Mouse (Mus musculus) gastrocnemius, postnatal 4 days (tissue): ENCODE results near the gene Cxcl12. TPM values are rescaled to one million over a fixed set of nuclear protein-coding genes. Genes with fewer than 3 reads are reported as not detected.
A peak's percentile ranks its signal among the peaks of the same experiment; 100 is the strongest.

Source experiments
- DNase-seq, 2 experiments: peaks; one replicate each; pipeline ENCODE4 v3.0.0; 2021 to 2022; ENCODE audit warnings: low spot score in 2 of 2, mixed read lengths in 2 of 2
- long read RNA-seq, 2 experiments: library from polyadenylated mRNA; stranded (forward); transcript quantifications; one replicate each; pipeline ENCODE4 v2.0.0; 2021
- total RNA-seq, 2 experiments: library from RNA; stranded (reverse); gene quantifications; 2 replicates each; pipeline ENCODE4 v1.2.3; 2021

The Cxcl12 gene
- total RNA-seq: 100 to 1,000 TPM; 102 to 105 TPM
- long read RNA-seq, experiment 1, transcript Cxcl12-202 (3 exons, 1,878 nt): major isoform, 94 of 111 reads
- long read RNA-seq, experiment 1, partial matches to known transcripts: 0 of 111 reads
- long read RNA-seq, experiment 1, other reads (novel, unspliced or antisense): 13 of 111 reads
- long read RNA-seq, experiment 2, transcript Cxcl12-202 (3 exons, 1,878 nt): major isoform, 85 of 117 reads
- long read RNA-seq, experiment 2, transcript Cxcl12-203 (4 exons, 3,132 nt): minor isoform, 13 of 117 reads
- long read RNA-seq, experiment 2, partial matches to known transcripts: 0 of 117 reads
- long read RNA-seq, experiment 2, other reads (novel, unspliced or antisense): 19 of 117 reads

DNA sequence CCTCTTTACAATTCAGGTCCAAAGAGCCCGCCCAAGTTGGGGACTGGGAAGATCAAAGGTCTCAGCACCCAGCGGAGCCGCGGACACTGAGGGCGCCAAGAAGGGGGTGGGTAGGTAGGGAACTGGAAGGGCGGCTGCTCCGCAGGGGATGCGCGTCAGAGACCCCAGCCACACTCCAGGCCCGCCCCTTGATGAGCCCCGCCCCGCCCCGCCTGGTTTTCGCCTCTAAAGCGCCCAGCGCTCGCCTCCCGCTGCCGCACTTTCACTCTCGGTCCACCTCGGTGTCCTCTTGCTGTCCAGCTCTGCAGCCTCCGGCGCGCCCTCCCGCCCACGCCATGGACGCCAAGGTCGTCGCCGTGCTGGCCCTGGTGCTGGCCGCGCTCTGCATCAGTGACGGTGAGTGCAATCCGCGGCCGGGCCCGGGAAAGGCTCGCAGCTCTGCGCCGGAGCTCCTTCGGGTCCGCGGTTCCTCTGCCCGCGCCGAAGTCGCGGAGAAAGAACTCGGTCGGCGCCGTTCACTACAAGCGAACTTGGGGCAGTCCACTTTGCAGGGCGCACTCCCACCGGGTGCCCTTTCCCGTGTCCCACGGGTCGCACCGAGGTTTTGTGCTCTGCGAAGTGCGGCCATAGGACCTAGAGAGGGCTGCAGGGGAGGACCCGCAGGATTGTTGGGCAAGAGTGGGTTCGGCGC lies at the start of gene Cxcl12:
Gene Cxcl12, plus strand, starts transcription at position 215 of the 691 bp plus-strand sequence.
- peak; percentile 51 to 76 for DNase-seq

DNA sequence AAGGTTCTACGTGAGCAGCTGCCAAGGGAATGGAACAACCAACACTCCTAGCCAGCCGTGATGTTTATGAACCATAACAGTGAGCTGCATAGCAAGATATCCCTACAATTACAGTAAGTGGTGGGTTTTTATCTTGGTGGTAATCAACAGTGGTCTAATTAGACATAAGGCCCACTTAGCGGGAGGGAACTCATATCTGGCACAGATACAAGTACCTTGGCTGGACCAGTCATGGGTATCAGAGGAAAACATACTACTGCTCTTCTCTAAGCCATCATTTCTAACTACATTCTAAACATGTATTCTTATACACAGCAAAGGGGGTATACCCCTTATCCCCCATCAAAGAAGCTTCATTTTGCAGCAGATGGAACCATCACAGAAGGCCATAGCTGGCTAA lies 46.3 kb upstream of the Cxcl12 start:
- no peak for DNase-seq

DNA sequence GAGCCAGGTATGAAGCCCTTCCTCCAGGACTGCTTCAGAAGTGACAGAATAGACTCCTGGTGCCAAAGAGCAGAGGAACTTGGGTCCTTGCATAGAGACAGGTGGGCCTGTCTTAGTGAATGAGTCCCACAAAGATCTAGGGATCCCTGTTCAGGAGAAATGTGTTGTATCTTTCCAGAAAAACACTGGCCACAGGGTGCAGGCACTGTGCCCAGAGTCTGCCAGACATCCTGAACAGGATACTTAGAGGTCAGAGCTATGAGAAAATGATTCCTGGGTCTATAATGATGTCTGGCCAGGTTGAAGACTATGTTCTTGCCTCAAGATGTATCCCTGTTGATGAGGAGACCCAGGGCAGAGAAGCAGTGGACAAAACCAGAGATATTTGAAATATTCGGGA lies 42.0 kb upstream of the Cxcl12 start:
- DNase-seq: no peak

DNA sequence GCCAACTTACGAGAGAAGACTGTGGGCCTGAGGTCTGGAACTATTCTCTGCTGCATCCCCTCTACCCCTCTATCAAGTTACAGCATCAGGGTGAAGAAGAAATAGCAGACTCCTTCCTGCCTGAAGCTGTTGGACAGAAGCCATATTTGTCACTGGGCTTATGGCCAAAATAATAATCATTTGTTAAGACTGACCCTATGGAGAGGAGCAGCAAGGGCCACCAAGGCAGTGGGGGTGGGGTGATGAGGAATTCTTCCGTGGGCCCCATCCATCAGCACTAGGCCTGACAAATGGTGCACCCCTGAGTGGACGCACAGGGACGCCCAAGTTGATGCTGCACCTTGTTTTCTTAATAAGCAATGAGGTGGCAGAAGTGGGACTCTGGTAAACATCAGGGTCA lies 38.9 kb upstream of the Cxcl12 start:
- DNase-seq: no peak

DNA sequence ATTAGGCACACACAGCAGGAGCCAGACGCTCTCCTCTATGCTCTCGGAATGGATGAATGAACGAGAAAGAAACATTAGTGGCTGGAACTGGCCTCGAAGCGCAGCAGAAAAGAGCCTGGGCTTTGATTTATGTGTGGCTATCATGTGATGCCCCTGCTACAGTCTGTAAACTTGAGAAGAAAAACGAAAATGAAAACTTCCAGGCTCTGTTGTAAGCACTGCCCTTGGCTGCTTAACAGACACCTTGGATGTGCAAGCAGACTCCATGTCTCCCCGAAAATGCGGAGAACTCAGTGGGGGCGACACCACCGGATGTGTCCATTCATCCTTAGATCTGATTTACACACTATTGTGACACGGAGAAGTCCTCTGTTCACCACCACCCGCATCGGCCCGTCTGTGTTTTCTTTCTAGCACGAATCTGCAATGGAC lies 37.6 kb upstream of the Cxcl12 start:
- no peak for DNase-seq

DNA sequence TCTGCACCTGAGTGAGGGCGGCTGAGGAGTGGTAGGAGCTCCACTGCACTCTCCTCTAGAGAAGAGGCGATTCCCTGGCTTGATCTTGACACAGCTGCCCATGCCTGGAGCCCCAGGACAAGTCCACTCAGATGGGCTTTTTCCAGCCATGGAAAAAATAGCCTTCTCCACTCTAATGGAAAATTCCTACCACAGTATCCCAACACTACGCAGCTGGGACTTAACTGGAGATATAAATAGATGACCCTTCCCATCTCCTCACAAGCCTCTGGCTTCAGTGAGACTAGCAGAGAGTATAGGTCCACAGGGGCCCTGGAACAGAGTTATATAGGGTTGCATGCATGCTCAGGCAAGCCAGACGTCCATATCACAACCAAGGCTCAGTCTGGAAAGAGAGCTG lies 33.8 kb upstream of the Cxcl12 start:
- DNase-seq: no peak

DNA sequence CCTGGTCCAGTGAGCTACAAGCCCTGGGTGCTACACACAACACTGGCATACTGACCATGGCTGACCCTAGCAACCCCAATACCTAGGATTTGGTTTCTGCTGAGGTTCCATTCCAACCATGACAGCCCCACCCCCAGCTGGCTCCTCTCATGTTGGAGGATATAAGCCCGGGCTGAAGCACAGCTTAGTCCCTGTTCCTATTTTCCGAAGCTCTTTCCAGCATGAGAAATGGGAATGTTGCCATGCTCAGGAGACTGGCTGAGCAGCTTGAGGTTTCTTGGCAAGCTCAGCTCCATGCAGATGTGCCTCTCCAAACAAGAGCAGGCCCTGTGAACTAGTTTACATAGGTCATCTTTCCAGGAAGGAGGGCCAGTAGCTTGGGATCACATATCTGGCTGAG lies 30.6 kb upstream of the Cxcl12 start:
- DNase-seq: peak in 1 of 2 experiments; percentile 48

DNA sequence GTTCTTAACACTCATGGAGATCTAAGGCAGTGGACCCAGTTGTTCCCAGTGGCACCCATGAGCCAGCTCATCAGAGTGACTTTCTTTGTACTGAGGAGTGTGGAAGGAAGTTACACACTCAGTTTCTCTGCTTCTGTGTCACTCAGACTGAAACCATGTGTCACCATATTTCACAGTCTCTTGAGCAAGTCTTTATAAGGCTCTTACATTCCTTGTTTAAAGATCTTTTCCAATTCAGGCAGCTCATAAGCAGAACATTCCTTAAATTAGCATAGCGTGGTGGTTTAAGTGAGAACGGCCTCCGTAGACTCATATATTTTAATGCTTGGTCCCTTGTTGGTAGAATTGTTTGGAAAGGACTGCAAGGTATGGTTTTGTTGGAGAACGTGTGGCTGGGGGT lies 27.4 kb upstream of the Cxcl12 start:
- DNase-seq: no peak

DNA sequence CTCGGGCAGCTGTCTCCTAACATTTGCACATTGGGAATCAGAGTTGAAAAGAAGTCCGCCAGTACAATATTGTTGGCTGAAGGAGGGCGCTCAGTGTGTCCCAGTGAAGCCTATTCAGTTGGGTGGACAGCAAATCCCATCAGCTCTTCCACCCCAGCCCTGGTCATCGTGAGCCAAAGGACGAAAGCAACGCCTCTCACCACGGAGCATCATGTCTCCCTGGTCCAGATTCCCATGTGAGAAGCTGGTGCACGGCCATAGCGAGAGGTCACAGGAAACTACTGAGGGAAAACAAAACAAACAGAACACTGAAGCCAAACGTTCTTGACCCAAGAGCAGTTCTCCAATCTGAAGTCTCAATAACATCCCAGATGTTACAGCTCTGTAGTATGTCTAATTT lies 21.4 kb upstream of the Cxcl12 start:
- no peak for DNase-seq

DNA sequence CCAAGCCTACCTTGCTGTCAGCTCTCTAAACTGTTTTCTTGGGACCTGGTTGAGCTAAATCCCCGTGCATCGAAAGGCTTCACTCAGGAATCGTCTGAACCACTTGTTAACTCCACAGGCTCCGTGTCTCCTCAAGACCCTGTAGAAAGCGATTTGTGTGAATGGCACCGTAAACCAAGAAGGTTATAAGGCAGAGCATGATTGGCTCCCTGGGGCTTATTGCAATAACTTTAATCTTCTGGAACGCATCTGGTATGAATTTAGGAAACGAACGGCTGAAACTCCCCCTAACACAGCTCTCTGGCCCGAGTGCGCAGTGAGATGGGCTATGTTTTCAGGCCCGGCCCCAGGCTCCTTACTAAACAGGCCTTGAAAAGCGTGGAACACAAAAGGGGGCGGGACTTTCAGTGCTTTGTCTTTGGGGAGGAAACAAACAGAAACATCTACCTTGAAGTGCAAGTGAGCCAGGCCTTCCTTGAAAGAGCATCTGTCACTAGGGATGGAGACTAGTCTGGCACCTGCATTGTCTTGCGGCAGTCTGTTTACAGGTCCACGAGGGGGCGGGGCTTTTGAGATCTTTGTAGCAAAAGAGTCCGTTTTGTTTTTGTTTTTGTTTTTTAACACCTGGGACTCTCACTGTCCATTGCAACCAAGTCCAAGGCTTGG lies 16.7 kb upstream of the Cxcl12 start:
- DNase-seq: no peak

DNA sequence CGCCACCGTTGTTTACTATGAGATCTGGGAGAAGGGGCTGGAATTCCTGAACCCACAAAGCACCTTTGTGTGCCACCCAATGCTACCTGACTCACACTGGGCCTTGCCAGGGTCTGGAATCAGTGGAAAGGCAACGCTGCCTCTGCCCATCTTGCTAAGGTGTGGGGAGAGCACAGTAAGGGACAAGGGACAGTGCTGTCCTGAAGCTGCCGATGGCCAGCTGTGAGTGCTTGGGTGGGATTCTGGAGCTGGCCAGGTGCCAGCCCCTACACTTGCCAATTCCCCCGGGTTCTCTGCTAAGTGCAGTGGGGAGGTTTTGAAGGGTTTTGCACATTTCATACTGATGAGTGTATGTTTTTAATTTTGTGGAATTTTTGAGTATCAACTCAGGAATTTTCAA lies 15.3 kb upstream of the Cxcl12 start:
- DNase-seq: no peak

DNA sequence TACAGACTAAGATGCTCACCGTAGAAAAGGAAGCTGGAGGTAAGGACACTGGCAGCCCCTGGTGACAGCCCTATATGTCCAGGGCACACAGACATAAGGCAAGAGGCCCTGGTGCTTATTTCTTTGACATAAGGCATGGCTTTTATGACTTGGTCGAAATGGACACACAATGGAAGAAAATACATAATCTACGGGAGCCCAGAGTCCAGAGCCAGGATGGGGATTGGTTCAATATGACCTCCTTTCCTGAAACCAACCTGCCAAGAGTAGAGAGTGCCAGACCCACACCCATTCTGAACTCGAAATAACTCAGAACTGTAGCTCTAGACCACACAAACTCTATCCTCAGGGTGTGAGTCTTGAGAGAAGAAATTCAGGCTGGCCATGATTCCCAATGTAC lies 11.5 kb upstream of the Cxcl12 start:
- DNase-seq: no peak

DNA sequence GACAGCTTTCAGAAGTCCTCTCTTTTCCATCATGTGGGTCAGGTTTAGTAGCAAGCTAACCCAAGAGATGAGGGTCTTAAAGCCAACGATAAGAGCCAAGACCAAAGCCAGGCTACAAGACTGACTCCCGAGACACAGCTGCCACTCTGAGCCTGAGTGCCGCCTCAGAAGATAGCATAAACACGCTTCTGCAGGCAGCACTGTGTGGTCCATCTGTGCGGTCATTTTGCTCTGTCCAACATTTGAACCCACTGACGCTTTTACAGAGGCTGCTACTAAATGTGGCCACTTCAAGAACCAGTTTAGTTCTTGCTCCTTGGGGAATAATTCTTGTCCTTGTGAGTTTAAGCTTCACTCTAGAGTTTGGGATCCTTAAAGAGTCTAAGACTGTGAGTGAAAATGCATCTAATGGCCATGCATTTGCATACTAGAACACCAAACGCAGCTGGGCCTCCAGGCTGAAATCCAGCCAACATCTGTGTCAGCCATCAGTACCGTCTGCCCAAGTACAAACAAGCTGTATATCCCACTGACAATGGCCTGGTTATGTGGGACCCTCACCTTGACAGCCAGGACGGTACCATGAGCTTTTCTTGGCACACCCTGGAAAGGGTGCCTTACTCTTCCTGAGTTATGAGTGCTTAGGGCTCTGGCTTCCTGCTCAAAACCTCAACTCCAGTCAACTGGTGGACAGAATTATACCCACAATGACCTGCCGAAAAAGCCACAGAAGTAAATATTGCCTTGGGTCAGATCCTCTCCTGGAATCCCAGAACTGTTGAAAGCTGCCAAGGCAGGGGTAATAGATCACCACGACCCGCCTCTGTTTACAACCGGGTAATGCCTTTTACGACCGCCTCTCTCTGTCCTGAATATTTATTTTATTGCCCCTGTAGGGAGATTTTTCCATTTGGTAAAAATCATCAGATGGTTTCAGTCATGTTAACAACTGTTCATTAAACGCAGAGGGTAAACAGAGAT lies 8.3 kb upstream of the Cxcl12 start:
- DNase-seq: no peak

DNA sequence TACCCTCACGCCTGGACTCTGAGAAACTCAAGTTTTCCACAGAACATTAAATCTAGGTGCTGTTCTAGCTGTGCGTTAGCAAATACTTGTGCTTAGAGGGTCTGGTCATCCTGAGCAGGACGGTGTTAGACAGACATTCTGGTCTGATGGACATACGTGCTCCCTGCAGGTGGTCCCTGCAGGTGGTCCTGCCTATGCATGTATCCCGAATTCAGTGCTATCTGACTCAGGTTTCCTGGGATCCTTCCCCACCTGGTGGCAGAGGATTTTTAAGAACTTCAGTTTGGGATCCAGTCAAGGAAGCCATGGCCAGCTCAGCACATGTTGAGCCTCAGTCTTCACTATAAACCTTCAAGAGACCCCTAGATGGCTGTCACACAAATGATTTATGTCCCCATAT lies 4.8 kb upstream of the Cxcl12 start:
- no peak for DNase-seq

DNA sequence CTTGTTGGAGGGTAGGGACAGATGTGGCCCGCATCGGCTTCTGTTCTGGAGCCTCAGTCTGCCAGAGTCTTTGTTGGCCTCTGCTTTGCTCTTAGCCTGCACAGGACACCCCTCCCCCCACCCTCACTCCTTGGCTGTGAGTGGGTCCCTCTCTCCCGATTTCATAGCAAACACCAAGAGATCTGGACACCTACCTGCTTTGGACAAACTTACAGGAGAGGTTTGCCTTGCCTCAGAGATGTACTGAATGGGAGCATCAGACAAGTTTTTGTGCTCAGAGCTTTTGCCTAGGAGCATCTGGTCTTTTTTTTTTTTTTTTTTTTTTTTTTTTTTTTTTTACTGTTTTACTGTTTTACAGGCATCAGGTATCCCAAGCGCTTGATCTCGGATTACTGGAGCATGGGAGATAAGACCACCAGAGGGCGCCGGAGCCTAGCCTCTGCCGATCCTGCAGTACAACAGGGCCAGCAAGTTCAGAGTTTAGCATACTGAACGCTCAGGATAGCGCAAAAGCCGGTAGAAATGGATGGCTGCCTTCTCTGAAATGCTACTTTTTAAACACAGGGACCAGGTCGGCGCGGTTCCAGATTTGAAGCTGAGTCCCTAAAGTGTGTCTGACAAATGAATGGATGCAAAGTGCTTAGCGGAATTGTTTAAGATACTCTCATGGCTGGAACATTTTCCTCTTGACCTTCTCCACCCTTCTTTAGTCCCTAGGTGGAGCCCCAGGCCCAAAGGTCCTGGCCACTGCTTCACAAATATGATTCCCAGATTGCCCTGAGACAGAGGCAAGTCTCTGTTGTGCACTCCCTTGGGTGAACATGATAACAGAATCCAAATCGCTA lies 1.5 kb upstream of the Cxcl12 start:
- DNase-seq: peak; percentile 80 to 87

DNA sequence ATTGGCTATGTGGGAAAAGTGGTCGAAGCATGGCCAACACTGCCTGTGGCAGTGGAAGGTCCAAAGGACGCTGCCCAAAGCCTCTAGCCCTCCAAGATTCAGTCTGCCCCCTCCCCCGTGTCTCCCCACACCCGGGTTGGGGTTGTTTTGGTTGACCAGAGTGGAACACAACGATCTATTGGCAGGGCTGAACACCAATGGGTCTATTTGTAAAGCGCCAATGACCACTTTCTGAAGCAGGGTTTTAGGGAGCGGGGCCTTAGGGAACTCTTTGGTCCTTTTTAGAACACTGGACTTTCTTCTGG lies 957 bp upstream of the Cxcl12 start:
- DNase-seq: no peak

DNA sequence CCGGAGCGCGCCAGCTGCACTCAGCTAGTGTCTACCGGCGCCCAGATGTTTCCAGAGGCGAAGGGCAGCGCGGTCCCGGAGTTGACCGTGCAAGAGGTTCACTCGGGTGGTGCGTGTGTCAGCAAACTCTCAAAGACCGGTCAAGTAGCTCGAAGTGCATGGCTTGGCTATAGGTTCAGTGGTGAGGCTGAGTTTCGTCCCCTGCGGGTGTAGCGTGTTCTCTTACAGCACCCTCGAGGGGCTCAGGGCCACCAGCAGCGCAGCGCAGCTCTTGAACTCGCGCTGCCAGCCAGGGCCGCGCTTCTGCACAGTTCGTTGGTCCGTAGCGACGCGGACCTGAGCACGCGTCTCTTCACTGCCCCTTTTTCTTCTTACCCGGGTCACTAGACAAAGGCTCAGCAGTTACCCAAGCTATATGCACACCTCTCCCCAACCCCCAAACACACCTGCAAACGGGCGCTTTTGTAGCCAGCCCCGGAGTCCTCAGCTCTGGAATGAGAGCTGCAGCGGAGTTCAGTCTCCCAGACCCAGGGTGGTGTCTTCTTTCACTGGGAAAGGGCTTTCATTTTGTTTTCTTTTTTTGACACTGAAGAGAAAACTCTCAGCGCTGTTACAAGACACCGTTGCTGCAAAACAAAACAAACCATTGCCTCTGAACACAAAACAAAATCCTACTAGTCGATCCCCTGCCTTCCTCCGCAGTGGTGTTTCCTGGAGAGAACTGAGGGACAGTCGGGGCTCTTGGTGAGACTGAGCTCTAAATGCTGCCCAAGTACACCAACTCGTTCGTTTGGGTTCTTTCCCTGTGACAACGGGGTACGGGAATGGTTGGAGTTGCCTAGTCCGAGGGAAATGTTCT lies 945 bp downstream of the Cxcl12 start:
- peak in 1 of 2 experiments; percentile 23 for DNase-seq

DNA sequence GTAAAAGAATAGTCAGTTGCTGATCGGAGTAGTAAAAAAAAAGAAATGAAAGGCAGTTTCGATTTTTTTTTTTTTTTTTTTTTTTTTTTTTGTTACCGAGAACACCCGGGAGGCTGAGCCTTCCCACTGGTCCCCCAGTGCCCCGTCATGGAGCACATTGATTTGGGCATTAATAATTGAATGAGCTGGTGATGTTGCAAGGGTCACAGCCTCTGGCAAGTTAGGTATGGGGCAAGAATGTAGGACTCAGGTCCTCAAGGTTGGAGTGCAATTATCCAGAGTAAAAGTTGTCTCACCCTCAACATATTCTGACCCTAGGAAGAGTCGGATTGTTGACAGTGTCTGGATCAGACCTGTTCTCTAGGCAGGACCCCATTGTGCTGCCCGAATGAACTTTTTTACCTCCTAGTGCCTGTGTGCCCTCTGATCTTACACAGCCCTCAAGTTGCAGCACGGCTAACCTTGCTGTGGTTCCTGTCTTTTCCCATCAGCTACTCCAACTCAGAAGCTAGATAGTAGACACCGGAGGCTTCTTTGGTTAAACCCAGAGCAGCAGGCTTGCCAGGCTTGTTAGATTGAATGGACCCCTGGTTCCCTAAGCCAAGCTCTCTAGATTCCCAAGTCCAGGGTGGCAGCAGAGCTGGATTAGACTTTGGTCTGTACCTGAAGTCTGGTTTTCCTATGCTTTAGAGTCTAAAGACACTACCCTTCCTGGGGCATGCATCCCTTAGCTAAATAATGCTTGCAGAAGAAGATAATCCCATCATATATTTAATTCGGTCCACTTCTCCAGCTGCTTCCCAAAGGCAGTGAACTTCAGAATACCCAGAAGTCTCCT lies 1.8 kb downstream of the Cxcl12 start:
- no peak for DNase-seq
